Mouse (Mus musculus): ENCODE results near the gene Gm45808.

Gm45808 gene

DNA sequence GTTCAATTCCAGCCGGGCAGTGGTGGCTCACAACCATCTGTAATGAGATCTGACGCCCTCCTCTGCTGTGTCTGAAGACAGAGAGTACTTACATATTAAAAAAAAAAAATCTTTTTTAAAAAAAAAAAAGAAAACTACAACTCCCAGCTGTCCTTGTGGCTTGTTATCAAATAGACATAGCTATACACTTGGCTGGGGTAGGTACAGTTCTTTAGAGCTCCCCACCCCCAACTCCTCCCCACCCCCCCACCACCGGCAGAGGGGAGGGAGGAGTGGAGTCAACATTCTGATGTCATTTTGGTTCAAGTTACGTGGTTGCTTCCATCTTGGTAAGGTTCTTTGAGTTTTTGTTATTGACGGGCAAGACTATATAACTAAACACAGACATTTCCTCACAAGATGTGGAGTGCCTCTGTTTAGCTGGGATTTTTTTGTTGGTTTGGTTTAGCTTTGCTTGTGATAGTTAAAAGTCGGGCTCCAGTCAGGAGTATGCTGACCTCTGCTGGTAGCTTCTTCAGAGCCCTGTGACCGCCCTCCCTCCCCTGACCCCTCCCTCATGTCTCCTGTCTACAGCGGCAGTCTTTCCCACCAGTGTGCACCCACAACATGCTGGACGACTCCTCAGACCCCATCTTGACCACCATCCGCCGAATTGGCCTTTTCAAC is 39.2 kb downstream of the Gm45808 start:
- peak in 1 of 2 experiments; percentile 55 for DNase-seq

DNA sequence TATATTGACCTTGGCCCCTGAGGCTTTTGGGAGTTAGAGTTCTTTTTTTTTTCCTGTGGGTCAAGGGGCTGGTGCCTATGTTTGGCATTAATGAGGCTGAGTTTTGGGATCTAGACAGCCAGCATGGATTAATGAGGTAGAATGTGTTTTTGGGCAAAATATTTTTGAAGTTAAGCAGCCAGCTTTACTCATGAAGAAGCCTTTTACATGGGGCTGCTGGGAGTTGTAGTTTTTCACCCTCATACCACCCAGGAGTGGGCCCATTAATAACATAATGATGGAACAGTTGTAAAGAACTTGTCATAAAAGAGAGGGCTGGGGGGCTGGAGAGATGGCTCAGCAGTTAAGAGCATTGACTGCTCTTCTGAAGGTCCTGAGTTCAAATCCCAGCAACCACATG is 40.0 kb downstream of the Gm45808 start:
- no peak for DNase-seq

GRCm38 (mm10) chr7:45443526-45444420 is 42.8 kb downstream of the Gm45808 start:
- DNase-seq, result no peak

DNA sequence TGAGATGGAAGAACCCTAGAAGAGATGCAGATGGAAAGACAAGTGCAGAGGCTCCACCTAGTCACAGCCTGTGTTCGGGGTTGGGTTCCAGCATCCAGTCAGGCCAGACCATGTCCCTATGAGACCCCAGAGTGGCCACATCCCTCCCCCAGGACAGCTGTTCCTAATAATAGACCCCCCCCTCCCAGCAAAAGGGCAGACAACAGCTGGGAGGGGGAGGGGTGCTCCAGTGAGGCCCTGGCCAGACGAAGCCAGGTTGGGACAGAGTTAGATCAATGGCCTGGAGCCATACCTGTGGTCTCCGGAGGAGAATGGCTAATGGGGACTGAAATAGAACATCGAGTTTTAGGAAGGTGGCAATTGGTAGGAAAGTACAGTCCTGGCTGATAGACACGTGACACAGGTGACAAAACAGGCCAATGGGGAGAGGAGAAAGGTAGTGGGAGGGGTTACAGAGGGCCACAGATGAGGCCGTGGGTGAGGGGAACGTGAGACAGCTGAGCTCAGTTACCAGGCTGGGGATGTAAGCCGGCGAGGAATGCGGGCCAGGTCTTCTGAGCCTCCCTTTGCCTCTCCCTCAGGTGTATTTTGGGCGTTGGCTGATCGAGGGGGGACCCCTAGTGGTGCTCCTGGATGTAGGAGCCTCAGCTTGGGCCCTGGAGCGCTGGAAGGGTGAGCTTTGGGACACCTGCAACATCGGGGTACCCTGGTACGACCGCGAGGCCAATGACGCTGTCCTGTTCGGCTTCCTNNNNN is 48.9 kb downstream of the Gm45808 start, which contains the start of gene Ruvbl2:
TSS of gene Ruvbl2 (minus strand) at position 576 of the 756 bp plus-strand sequence.
- DNase-seq, result peak; percentile 44 to 49

- no peak for DNase-seq
Observed at GRCm38 (mm10) chr7:45437046-45437445, 49.6 kb downstream of the Gm45808 start.

DNA sequence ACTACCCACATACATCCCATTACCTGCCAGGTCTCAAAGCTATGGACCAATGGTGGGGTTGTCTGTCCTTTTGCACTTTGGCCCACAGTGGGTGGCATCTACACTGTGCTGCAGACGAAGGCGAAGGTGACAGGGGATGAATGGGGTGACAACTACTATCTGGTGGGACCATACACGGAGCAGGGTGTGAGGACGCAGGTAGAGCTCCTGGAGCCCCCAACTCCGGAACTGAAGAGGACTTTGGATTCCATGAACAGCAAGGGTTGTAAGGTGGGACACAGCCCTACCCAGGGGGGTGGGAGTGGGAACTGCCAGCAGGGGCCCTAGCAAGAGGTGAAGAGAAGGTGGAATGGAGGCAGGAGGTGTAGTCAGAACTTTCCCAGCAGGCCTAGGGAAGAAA is 50.2 kb downstream of the Gm45808 start:
- DNase-seq, result no peak

GRCm38 (mm10) chr7:45435038-45435437 is 51.6 kb downstream of the Gm45808 start:
- peak in 1 of 2 experiments; percentile 51 for DNase-seq

GRCm38 (mm10) chr7:45434203-45435015 is 52.2 kb downstream of the Gm45808 start, which contains the start of gene Gys1:
Gys1 (plus strand) TSS chr7:45434844.
- peak; percentile 100 for DNase-seq

GRCm38 (mm10) chr7:45433835-45434202 is 52.8 kb downstream of the Gm45808 start:
- no peak for DNase-seq

DNA sequence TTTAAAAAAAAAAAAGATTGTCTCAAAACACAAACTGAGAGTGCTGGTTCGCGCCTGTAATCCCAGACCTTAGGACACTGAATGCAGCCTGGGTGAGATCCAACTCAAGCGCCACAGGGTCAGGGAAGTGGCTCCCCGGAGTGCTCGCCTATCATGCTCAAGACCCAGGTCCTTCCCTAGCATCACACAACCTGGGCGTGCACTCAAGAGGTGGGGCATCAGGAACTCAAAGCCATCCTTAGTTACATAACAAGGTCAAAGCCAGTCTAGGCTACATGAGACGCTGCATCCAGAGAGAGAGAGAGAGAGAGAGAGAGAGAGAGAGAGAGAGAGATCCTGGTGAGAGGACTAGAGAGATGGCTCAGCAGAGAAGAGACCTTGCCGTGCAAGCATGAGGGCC is 60.1 kb downstream of the Gm45808 start:
- DNase-seq, result no peak

DNA sequence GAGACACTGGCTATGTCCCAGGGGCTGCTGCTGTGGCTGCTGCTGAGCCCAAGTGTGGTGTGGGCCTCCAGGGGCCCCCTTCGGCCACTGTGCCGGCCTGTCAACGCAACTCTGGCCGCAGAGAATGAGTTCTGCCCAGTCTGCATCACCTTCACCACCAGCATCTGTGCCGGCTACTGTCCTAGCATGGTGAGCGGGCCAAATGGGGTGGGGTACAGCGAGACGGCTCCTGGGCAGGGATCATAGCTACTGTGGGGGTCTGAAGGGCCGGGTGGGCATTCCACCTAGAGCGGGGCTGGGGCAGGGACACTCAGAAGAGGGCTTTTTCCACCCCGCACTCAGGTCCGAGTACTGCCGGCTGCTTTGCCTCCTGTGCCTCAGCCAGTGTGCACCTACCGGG is 65.4 kb downstream of the Gm45808 start:
- no peak for DNase-seq

- DNase-seq, result no peak
Observed at GRCm38 (mm10) chr7:45420615-45420919, 66.0 kb downstream of the Gm45808 start, which contains the start of gene Lhb. Lhb (plus strand) TSS chr7:45420820.

GRCm38 (mm10) chr7:45419859-45420614 is 66.6 kb downstream of the Gm45808 start:
- DNase-seq, result peak; percentile 27 to 56

DNA sequence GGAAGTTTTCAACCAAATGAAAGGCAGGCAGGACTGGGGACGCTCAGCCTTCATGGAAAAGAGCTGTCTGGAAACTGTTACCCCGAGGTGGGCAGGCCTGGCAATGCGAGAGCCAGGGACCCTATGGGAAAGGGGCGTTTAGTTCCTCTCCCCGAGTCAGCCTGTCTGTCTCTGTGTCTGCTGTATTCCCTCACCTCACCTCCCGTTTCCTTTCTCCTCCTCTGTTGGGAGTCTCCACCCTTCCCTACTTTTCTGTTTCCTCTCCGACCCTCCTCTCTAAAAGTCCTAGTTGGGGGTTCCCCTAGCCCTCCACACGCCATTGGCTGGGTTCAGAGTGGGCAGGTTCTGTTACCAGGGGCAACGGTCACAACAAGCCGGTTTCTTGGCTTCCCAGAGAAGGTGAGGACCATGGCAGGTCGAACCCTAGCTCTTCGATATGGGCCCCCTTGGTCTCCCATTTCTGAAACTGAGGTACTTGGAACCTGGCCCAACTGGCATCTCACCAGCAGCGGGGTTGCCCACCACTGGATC is 68.6 kb downstream of the Gm45808 start:
- no peak for DNase-seq

All from lung, postnatal 4 days (tissue).